Mouse (Mus musculus) intestine, embryonic 15.5 days (tissue): ENCODE results near the gene Sntg2. TPM values are rescaled to one million over a fixed set of nuclear protein-coding genes. Genes with fewer than 3 reads are reported as not detected.

Experiments
- ATAC-seq: fragments of 200-750 bp; cut with Nextera tagmentation; 2 replicates; pipeline ENCODE4 v1.8.0; 2017; ENCODE audit warnings: moderate TSS enrichment, moderate library complexity
- H3K27ac ChIP-seq: fragments of 300-500 bp; sonication (generic); 2 replicates; pipeline ENCODE4 v1.5.1; 2015; ENCODE audit warnings: mild to moderate bottlenecking, inconsistent platforms
- H3K27me3 ChIP-seq: fragments of 300-500 bp; sonication (generic); replicated peaks from 2 replicates; pipeline ENCODE4 v1.6.1; 2015; ENCODE audit warnings: inconsistent platforms
- H3K36me3 ChIP-seq: fragments of 300-500 bp; sonication (generic); 2 replicates; pipeline ENCODE4 v1.6.1; 2015; ENCODE audit warnings: inconsistent platforms
- H3K4me1 ChIP-seq: fragments of 300-500 bp; sonication (generic); replicated peaks from 2 replicates; pipeline ENCODE4 v1.6.1; 2015; ENCODE audit warnings: inconsistent platforms
- H3K4me2 ChIP-seq: fragments of 300-500 bp; sonication (generic); replicated peaks from 2 replicates; pipeline ENCODE4 v1.6.1; 2015; ENCODE audit warnings: mild to moderate bottlenecking, inconsistent platforms
- H3K4me3 ChIP-seq: fragments of 300-500 bp; sonication (generic); replicated peaks from 2 replicates; pipeline ENCODE4 v1.5.1; 2015; ENCODE audit warnings: inconsistent platforms
- H3K9ac ChIP-seq: fragments of 300-500 bp; sonication (generic); 2 replicates; pipeline ENCODE4 v1.6.1; 2015; ENCODE audit warnings: inconsistent platforms
- H3K9me3 ChIP-seq: fragments of 300-500 bp; sonication (generic); 2 replicates; pipeline ENCODE4 v1.6.1; 2016; ENCODE audit warnings: inconsistent platforms
- WGBS: fragments of 180-500 bp; shearing (Covaris S2); methylation state at CpG from one replicate; pipeline ENCODE4 v1.1.7; 2015; 5-methylcytosine and 5-hydroxymethylcytosine counted together
- polyA plus RNA-seq: library from polyadenylated mRNA; unstranded; fragments of >200 nt; fragmentation: Nextera tagmentation; extraction: Ambion mirVana; gene quantifications from 2 replicates; pipeline ENCODE4 v1.2.1, GENCODE M21; 2015

The Sntg2 gene
- polyA plus RNA-seq = 25.6 and 27.6 TPM in 2 replicates

DNA sequence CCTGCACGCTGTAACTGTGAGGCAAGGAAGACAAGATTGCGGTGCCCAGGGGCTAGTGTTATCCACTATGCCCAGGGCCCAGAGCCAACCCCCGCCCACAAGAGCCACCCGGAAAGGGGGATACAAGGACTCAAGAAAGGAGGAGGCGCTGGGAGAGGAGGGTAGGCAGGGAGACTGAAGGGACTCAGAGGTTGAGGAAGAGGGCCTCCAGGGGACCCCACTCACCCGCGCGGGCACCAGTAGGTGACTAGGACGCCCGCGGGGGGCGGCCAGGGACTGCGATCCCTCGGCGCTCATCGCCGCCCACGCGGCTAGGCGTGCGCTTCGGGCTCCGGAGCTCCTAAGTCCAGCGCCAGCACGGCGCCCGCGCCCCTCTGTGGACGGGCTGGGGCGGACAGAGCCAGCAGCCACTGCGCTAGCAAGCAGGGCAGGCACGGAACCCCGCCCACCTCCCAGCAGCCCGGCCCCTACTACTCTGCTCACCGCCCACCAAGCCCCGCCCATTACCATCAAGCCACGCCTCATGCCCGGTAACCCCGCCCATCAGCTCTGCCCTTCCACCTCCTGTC lies at the start of gene Sntg2:
Gene Sntg2 (minus strand): TSS at position 443 of the 569 bp plus-strand sequence.
- no peaks in the 10 kb centered on the region for H3K9me3 ChIP-seq
- peak within 1 kb of the TSS; percentile 57 for H3K4me3 ChIP-seq
- 0 out of 2 replicates have a peak, but pooled peaks cover 3% of the 10 kb centered on the region for H3K4me1 ChIP-seq
- H3K9ac ChIP-seq = peak within 1 kb of the TSS; percentile 48
- peak within 1 kb of the TSS; percentile 91 for H3K4me2 ChIP-seq
- peak; percentile 99 for ATAC-seq
- H3K27me3 ChIP-seq = no peaks in the 10 kb centered on the region
- WGBS = under 1% methylated on average over 39 of the region's 39 CpGs
- peak within 1 kb of the TSS; percentile 15; the same call in 1 of the 2 replicates for H3K27ac ChIP-seq
- no peaks in the 10 kb centered on the region for H3K36me3 ChIP-seq

DNA sequence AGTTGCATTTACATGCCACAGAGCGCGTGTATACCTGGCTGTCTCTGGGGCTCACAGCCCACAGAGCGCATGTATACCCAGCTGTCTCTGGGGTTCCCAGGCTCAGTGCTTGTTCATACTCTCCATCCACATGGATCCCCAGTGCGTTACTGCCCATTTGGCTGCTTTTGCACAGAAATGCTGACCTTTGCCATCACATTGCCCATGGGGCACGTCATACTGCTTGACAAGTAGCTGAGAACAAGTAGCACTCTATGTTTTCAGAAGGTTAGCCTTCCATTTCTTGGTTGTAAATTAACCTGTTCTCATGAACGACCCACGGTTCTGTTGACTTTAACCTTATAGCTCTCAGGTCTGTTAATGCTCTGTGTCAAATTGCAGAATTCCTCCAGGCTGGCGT lies 43.4 kb upstream of the Sntg2 start:
- Histone ChIP-seq H3K4me3 (no peak overlapping the region), H3K27ac (no peak overlapping the region), H3K4me2 (no peak overlapping the region), H3K9me3 (no peaks in the 10 kb centered on the region), H3K27me3 (no peaks in the 10 kb centered on the region), H3K9ac (no peak overlapping the region), H3K36me3 (no peaks in the 10 kb centered on the region), H3K4me1 (no peaks in the 10 kb centered on the region)
- 59% methylated on average over 8 of the region's 8 CpGs for WGBS
- peak; percentile 45 for ATAC-seq

DNA sequence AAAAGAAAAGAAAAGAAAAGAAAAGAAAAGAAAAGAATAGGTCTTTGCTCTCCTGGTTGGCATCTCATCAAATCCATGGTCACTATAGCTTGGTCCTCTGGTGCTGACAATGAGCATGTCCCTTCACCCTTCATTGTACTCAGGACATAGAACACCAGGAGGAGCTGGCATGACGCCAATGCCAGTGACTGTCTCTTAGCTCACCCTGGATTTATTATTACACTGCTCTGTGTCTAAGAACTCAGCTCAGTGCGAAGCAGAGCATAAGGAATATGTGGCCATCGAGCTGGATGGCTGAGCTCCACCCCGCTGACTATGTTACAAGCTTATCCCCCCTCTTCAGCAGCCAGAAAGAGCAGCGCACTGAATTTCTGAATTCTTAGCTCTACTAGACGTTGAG lies 42.8 kb upstream of the Sntg2 start:
- Histone ChIP-seq H3K36me3 (no peaks in the 10 kb centered on the region), H3K9ac (no peak overlapping the region), H3K27me3 (no peaks in the 10 kb centered on the region), H3K9me3 (no peaks in the 10 kb centered on the region), H3K4me1 (no peaks in the 10 kb centered on the region), H3K4me3 (no peak overlapping the region), H3K4me2 (no peak overlapping the region), H3K27ac (no peak overlapping the region)
- ATAC-seq = no peak
- 64% methylated on average over 6 of the region's 6 CpGs for WGBS

DNA sequence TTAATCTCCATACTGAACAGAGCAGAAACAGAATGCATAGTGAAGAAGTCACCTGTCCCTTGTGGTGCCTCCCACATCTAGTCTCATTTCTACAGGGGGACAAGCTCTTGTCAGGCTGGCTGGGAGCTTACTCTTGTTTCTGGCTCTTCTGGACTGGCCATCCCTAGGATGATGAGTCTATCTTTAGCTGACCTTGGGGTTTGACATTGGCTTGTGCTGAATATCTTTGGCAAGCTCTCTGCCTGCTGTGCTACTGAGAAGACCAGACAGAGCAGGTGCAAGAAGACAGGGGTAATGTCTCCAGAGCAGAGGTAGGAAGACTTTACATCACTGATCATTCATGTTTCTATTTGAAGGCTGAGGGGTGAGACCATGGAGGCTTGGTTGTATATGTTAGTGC lies 29.5 kb upstream of the Sntg2 start:
- Histone ChIP-seq H3K9me3 (no peaks in the 10 kb centered on the region), H3K27me3 (no peaks in the 10 kb centered on the region), H3K4me2 (no peak overlapping the region), H3K4me1 (no peaks in the 10 kb centered on the region), H3K9ac (no peak overlapping the region), H3K4me3 (no peak overlapping the region), H3K36me3 (no peaks in the 10 kb centered on the region), H3K27ac (no peak overlapping the region)
- ATAC-seq = no peak

DNA sequence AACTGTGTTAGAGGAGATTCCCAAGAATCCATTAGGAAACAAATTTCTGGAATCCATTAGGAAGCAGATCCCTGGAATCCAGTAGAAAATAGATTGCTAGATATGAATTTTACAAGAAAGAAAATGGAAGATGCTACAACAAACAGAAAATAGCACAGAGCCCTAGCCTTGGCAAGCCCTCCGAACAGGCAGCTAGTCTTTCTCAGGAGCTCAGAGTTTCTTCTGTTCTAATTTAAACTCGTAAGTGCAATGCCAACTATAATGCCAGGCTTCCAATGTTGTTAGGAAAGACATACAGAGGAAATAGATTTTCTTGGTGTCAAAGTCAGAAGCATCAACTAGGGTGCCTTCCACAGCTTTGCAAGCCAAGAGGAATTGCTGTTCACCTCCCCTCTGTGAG lies 27.4 kb upstream of the Sntg2 start:
- no peak for ATAC-seq
- WGBS = 84% methylated on average over 2 of the region's 2 CpGs
- H3K4me2 ChIP-seq = no peak overlapping the region

DNA sequence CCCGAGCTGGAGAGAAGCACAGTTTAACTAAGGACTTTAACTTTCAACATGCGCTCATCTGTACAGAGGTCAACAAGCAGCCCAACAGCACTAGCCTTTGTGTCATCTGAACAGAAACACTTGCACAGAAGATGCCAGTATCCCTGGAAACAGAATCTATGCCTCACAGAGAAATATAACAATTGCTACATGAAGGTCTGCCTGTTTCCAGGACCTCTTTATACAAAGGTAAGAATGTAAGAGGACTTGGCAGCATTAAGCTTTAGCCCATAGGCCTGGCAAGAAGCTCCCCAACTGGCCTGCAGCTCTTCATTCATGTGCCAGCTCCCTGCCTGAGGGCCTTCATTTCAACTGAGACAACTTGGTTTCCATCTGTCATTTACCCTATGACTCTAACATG lies 26.9 kb upstream of the Sntg2 start:
- Histone ChIP-seq H3K4me2 (no peak overlapping the region), H3K27me3 (no peaks in the 10 kb centered on the region), H3K27ac (no peak overlapping the region), H3K36me3 (no peaks in the 10 kb centered on the region), H3K4me3 (no peak overlapping the region), H3K9me3 (no peaks in the 10 kb centered on the region), H3K4me1 (no peaks in the 10 kb centered on the region), H3K9ac (no peak overlapping the region)
- ATAC-seq = no peak
- 81% methylated on average over 2 of the region's 2 CpGs for WGBS

More for the DNA sequence above, 27.4 kb upstream of the Sntg2 start:
- H3K4me1 ChIP-seq = no peaks in the 10 kb centered on the region
- no peak overlapping the region for H3K9ac ChIP-seq
- H3K9me3 ChIP-seq = no peaks in the 10 kb centered on the region
- H3K4me3 ChIP-seq = no peak overlapping the region
- H3K27me3 ChIP-seq = no peaks in the 10 kb centered on the region
- H3K27ac ChIP-seq = no peak overlapping the region
- H3K36me3 ChIP-seq = no peaks in the 10 kb centered on the region

DNA sequence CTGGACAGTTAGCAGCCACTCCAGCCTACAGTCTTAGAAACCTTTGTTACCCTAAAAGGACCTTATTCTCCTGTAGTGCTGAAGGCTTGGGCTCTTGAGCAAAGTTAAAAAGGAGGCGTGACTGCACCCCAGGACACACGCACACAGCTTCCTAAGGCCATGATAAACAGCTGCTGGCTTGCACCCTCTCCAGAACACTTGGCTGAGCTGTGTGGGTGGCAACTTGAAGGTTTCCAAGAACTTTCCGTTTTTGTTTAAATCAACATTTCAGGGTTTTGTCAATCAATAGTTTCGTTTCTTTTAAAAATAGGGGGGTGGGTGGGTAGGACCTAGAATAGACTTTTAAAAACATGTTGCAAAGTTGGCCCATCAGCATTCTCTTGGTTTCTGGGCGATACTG lies 882 bp downstream of the Sntg2 start:
- Histone ChIP-seq H3K4me2 (peak overlapping the region; percentile 91), H3K27ac (peak overlapping the region; percentile 15; the same call in 1 of the 2 replicates), H3K9me3 (no peaks in the 10 kb centered on the region), H3K4me3 (peak overlapping the region; percentile 57), H3K27me3 (no peaks in the 10 kb centered on the region), H3K9ac (peak overlapping the region; percentile 48; the same call in 1 of the 2 replicates), H3K4me1 (0 out of 2 replicates have a peak, but pooled peaks cover 3% of the 10 kb centered on the region), H3K36me3 (no peaks in the 10 kb centered on the region)
- no peak for ATAC-seq
- WGBS = 32% methylated on average over 5 of the region's 5 CpGs

DNA sequence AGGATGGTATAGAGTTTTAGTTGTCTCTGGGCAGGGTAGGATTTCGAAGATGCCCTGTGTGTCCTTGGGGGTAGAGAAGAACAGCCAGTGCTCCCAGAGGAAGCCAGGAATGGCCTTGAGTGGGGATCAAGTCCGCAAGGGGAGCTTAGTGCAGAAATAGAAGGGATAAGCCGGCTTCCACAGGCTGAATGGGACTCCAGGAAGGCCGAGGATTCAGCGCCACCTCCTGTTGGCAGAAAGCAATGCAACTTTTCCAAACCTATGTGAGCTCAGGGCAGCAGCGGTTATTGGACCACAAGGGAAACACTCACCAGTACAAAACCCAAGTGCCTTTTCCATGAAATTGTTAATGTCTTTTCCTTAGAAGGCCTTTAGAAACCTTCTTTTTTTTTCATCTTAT lies 3.4 kb downstream of the Sntg2 start:
- H3K9me3 ChIP-seq = no peaks in the 10 kb centered on the region
- H3K9ac ChIP-seq = no peak overlapping the region
- WGBS = 7% methylated on average over 6 of the region's 6 CpGs
- H3K27me3 ChIP-seq = no peaks in the 10 kb centered on the region
- H3K27ac ChIP-seq = no peak overlapping the region
- ATAC-seq = 0 out of 2 replicates have a peak, but pooled peaks have one; percentile 35
- H3K4me3 ChIP-seq = no peak overlapping the region
- H3K36me3 ChIP-seq = no peaks in the 10 kb centered on the region
- H3K4me2 ChIP-seq = peak overlapping the region; percentile 20; the same call in 1 of the 2 replicates
- 0 out of 2 replicates have a peak, but pooled peaks cover 3% of the 10 kb centered on the region for H3K4me1 ChIP-seq

DNA sequence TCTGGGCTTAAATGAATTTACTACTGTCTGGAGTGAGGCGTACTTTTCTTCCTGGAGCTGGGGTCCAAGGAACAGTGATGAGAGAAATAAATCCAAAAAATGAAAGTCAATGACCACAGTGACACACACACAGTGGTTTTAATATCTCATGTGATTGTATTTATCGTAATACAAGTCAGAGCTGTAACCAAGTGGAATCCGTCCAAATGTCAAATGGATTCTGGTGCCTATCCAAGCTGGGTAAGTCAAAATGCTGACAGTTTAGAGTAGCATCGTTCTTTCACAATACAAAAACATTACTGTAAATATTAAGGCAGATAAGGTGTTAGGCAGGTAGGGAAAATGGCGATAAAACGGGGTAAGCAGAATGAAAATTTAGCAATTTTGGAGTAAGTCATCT lies 4.0 kb downstream of the Sntg2 start:
- ATAC-seq = no peak
- no peak overlapping the region for H3K9ac ChIP-seq
- no peak overlapping the region for H3K4me2 ChIP-seq
- no peak overlapping the region for H3K27ac ChIP-seq
- H3K27me3 ChIP-seq = no peaks in the 10 kb centered on the region
- H3K36me3 ChIP-seq = no peaks in the 10 kb centered on the region
- 71% methylated on average over 6 of the region's 6 CpGs for WGBS
- H3K4me1 ChIP-seq = 0 out of 2 replicates have a peak, but pooled peaks cover 3% of the 10 kb centered on the region
- H3K9me3 ChIP-seq = no peaks in the 10 kb centered on the region
- no peak overlapping the region for H3K4me3 ChIP-seq

DNA sequence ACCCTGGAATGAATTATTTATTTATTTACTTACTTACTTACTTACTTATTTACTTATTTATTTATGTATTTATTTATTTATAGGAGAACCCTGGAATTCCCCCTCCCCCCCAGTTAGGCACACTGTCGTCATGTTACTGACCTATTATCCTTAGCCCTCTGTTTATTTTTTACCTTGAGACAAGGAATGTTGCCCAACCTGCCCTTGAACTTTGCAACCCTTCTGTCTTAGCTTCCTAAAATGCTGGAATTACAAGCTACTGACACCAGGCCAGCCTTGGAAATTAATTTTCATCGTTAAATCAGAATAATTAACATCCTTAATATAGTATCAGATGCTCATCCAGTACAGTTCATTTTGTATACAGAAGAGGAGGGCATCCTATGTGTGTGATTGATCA lies 10.9 kb downstream of the Sntg2 start:
- Histone ChIP-seq H3K27me3 (no peaks in the 10 kb centered on the region), H3K27ac (no peak overlapping the region), H3K4me2 (no peak overlapping the region), H3K9ac (no peak overlapping the region), H3K36me3 (no peaks in the 10 kb centered on the region), H3K4me3 (no peak overlapping the region), H3K4me1 (no peaks in the 10 kb centered on the region), H3K9me3 (no peaks in the 10 kb centered on the region)
- 84% methylated on average over 2 of the region's 2 CpGs for WGBS
- ATAC-seq = no peak

DNA sequence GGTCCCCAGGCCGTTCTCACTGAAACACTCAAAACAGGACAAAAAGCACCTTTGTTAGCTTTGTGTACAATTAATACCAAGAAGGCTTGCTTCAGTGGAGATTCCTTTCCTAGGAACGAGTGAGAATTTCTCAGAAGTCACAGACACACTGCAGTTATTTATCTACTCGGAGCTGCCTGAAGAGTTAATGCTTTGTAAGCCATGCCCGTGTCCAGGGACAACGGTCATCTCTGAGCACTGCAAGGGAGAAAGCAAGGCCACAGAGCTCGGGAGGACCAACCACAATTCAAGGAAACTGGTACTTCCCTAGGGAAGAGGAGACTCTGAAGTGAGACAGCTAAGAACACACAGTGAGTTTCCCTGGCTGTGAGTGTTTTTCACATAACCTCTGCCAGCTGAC lies 15.5 kb downstream of the Sntg2 start:
- H3K27ac ChIP-seq = no peak overlapping the region
- no peak overlapping the region for H3K9ac ChIP-seq
- no peak overlapping the region for H3K4me3 ChIP-seq
- no peaks in the 10 kb centered on the region for H3K4me1 ChIP-seq
- ATAC-seq = no peak
- no peak overlapping the region for H3K4me2 ChIP-seq
- H3K36me3 ChIP-seq = no peaks in the 10 kb centered on the region
- no peaks in the 10 kb centered on the region for H3K27me3 ChIP-seq
- 44% methylated on average over 6 of the region's 6 CpGs for WGBS
- no peaks in the 10 kb centered on the region for H3K9me3 ChIP-seq

DNA sequence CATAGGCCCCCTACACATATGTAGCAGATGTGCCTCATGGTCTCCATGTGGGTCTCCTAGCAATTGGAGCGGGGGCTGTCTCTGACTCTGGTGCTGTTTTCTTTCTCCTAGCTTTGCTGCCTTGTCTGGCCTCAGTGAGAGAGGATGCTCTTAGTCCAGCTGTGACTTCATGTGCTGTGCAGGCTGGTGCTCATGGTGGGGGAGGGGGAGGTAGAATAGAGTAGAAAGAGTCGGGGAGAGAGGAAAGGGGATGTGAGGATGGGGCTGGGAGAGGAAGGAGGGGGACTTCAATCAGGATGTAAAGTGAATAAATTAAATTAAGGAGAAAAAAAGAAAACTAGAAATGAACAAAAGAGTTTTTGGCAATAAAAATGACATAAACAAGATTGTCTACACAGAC lies 20.8 kb downstream of the Sntg2 start:
- H3K27ac ChIP-seq = no peak overlapping the region
- no peak overlapping the region for H3K9ac ChIP-seq
- H3K36me3 ChIP-seq = no peaks in the 10 kb centered on the region
- H3K9me3 ChIP-seq = no peaks in the 10 kb centered on the region
- H3K4me2 ChIP-seq = no peak overlapping the region
- no peak for ATAC-seq
- no peak overlapping the region for H3K4me3 ChIP-seq
- WGBS = 37% methylated on average over 2 of the region's 2 CpGs
- H3K27me3 ChIP-seq = no peaks in the 10 kb centered on the region
- H3K4me1 ChIP-seq = no peaks in the 10 kb centered on the region

DNA sequence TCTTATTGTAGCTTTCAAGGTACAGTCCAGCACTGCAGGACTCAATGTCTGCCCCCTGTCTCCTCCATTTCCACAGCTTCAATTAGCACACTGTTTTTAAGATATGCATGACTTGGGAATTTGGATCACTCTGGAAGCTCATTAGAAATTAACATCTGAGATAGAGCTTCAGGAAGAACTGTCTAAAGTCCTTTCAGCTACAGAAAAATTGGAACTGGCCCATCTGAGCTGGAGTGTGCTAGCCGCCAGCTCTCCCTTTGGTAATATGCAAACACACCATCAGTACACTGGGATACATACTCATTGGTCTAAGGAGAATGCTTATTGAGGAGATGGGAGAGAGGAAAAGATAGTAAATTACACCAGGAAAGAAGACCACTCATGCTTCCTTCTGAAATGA lies 25.1 kb downstream of the Sntg2 start:
- Histone ChIP-seq H3K4me3 (no peak overlapping the region), H3K4me1 (0 out of 2 replicates have a peak, but pooled peaks cover 3% of the 10 kb centered on the region), H3K9me3 (no peaks in the 10 kb centered on the region), H3K4me2 (no peak overlapping the region), H3K27me3 (no peaks in the 10 kb centered on the region), H3K36me3 (no peaks in the 10 kb centered on the region), H3K27ac (no peak overlapping the region), H3K9ac (no peak overlapping the region)
- 81% methylated on average over 1 of the region's 1 CpGs for WGBS
- no peak for ATAC-seq
